Mouse (Mus musculus): ENCODE results near the gene A530016L24Rik.
A peak's percentile ranks its signal among the peaks of the same experiment; 100 is the strongest.

The A530016L24Rik gene

DNA sequence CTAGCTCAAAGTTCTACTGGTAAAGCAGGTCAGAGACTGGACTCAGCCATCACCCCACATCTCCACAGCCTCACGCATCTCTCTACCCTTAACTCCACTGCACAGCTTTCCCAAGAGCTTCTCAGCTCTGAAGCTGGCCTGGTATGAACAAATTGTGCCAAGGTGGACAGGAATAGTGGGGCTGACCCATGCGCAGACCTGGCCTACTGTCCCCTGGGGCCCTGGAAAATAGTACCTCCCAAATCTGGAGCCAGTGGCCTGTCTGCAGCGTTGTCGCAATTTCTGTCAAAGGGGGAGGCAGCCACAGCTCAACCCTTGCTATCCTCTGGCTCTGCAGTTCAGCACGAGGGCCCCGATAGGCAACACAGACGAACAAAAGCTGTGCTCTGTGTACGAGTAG is at the start of gene A530016L24Rik:
Gene A530016L24Rik, plus strand, starts transcription at position 315 of the 400 bp plus-strand sequence.
- DNase-seq (ENCODE audit: low read depth, low spot score): no peak

DNA sequence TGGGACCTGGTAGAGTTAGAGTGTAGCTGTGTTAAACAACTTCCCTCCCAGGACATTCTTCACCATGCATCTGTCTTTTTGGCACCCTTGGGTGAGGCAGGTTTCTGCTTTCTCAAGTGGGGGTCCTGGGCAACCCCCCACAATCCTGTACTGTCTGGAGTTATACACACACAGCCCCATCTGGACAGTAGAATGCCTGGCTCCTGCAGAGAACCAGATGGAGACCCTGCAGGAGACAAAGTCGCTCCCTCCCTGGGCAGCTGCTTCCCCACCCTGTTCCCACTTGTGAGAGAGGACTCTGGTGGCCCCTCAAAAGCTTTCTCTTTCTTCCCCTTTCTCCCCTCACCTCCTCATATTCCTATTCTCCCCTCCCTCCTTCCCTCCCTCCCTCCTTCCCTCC is 49.3 kb upstream of the A530016L24Rik start:
- DNase-seq (ENCODE audit: low read depth, low spot score): no peak

DNA sequence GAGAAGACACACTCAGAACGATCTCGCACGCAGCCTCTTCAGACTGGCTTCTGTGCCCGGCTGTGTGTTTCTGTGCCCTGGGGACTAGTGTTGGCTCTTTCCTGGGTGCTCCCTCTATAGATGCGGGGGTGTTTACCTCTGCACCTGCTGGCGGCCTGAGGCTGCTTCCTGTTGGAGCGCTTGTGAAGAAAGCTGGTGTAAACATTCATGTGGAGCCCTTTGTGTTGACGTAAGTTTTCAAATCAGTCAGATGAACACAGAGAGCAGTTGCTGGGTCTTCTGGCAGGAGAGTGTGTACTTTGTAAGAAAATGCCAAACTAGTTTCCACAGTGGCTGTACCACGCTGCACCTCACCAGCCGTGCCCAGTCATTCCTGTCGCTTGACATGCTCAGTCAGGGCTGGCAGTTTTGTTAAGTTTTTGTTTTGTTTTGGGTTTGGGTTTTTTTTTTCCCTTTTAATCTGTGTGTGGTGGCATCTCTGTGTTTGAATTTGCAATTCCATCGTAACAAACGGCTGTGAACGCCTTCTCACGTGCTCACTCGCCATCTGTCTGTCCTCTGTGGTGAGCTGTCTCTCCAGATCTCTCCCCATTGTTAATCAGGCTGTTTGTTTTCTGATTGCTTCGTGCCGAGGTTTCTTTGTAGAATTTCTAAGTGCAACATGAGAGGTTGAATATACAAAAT is 40.0 kb upstream of the A530016L24Rik start:
- no peak for DNase-seq (ENCODE audit: low read depth, low spot score)

DNA sequence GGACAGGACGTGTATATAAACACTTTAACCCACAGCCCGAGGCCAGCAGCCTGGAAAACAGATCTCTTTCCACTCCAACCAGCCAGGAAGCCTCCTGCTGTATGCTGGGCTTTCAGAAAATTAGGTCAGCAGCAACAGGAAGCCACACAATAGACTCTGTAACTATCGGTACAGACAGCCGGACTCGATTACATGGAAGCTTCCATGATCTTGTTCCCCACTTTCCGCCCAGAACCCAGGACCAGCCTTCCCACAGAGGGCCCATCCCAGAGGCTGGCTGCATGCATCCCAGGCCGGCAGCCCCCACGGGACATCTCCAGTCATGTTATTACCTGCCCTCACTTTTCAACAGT is 39.4 kb upstream of the A530016L24Rik start:
- DNase-seq (ENCODE audit: low read depth, low spot score): no peak

DNA sequence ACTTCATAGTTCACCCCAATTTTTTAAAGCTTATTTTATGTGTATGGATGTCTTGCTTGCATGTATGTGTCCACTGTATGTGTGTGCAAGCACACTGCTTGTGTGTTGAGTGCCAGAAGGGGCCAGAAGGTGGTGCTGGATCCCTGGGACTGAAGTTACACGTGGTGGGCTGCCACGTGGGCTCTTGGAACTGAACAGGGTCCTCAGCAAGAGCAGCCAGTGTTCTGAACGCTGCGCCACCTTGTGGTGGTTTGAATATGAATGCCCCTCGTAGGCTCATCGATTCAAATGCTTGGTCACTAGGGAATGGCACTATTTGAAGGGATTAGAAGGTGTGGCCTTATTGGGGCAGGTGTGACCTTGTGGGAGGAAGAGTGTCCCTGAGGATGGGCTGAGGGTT is 38.4 kb upstream of the A530016L24Rik start:
- DNase-seq (ENCODE audit: low read depth, low spot score): peak; percentile 80

DNA sequence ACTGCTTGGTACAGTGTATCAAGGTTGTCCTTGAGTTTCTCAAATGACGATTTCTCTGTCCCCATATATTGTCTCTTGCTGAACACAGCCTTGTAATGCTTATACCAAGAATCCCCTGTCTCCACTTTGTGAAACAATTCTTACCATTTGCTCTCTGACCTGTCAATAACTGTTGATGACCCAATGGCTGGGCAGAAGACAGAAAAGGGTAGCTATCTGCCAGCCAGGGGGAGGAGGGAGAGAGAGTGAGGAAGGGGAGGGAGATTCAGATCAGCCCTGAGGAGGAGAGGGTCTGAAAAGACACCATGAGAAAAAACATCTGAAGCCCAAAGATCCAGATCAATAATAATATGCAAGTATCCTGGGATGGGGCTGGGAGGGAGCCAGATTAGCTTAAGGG is 37.9 kb upstream of the A530016L24Rik start:
- no peak for DNase-seq (ENCODE audit: low read depth, low spot score)

DNA sequence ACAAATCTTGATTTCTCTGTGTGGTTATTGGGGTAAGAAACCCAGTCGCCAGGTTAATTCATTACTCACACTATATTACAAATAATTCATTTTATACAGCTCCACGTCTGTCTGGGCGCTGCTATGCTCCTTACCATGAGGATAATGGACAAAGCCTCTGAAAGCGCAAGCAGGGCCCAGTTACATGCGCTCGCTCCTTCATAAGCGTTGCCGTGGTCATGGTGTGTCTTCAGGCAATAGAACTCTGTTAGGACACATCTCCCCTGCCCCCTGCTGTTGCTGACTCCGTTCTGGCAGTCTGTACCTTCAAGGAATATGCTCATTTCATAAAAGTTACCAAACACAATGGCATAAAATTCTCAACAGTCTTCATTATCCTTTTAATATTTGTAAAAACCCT is 37.4 kb upstream of the A530016L24Rik start:
- no peak for DNase-seq (ENCODE audit: low read depth, low spot score)

DNA sequence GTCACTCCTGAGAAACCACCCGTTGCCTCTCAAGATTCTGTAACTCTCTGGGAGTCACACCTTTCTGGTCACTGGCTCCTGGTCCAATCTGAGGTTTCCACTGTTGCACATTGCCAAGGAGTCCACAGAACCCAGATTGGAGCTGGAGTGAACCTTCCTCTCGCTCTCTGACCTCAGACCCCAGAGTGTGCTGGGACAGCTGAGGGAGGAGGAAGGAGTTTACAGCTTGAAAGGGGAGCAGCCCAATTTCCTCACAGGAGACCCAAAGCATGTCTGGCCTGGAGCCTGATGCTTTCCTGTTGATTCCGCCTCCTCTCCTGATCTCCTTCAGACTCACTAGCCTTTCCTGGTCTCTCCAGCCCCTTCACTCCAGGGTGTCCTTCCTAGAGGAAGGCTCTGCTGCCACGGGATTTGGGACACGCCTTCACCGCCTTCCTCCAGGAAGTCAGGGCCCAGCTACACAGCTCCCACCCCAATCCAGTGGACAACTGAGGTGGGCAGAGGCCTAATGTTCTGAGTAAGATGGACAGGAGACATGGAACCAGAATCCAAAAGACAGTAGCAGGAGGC is 33.0 kb upstream of the A530016L24Rik start:
- no peak for DNase-seq (ENCODE audit: low read depth, low spot score)

DNA sequence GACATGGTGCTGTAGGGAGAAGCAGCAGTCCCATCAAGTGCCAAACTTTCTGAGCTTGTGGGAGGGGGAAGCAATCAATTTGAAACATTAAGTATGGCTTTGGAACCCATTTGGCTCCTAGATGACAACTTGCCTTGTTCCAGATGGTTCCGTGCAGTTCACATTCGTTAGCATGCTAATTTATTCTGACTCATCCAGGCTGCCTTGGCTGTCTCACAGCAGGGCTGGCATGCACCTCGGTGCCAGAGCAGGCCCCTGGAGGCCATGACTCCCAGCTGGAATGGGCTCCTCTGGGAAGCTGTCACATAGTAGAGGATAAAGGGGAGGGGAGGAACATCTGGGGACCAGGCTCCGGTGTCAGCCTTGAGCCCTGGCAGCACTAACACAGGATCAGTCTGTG is 31.4 kb upstream of the A530016L24Rik start:
- DNase-seq (ENCODE audit: low read depth, low spot score): peak; percentile 25

DNA sequence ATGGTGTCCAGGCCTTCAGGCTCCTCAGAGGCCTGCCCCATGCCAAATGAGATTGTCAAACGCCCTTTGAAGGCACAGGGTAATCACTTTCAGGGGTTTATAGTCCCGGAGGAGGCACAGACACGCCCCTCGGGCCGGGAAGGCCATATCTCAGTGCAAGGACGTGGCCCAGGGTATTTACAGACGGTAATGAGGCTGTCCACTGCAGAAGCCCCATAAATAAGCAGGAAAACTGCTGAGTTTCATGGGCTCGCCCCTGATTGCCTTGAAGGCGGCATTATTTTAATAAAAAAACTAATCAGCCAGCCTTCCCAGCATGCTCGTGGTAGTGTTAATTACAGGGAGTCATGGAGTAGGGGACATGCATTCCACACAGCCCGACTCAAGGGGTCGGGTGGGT is 26.8 kb upstream of the A530016L24Rik start:
- DNase-seq (ENCODE audit: low read depth, low spot score): peak; percentile 50

DNA sequence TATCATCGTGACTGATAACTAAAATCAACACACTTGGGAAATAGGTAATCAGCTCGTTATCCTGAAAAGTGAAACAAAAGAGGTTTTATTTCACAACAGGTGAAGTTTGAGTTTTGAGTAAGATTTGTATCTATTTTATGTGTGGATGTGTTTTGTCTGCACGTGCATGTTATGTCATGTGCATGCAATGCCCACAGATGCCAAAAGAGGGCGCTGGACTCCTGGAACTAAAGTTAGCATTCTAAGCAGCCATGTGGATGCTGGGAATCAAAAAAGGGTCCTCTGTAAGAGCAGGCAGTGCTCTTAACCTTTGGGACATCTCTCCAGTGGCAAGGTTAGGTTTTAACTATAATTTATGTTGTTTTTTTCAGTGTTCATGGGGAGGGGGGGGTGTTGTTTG is 26.0 kb upstream of the A530016L24Rik start:
- DNase-seq (ENCODE audit: low read depth, low spot score): no peak

DNA sequence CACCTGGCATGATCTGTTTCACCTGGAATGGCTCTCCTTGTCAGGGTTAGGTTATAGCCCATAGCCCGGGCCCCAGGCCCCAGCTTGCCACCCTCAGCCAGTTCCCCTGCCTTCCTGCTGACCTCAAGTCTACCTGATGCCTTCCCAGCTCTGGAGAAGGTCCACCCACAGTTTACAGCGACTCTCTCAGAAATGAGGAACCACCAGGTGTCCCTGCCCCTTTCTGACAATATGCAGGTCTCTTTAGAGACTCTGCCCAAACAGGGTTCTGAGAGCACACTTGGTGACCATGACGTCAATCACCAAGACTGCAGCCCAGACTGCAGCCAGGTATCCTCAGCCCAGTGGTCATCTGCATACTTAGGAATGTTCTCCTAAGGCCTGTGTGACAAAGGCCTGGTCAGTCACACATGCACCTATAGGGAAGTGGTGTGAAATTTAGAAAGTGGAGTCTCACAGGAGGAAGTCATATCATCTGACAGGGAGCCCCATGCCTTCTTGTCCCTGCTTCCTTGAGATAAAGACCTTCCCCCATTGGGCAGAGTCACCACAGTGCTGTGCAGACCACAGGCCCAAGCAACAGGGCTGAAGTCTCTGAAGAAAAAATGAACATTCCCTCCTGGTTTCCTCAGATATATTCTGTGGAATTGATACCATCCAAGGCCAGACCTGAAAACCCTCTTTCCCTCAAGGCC is 25.4 kb upstream of the A530016L24Rik start:
- no peak for DNase-seq (ENCODE audit: low read depth, low spot score)

DNA sequence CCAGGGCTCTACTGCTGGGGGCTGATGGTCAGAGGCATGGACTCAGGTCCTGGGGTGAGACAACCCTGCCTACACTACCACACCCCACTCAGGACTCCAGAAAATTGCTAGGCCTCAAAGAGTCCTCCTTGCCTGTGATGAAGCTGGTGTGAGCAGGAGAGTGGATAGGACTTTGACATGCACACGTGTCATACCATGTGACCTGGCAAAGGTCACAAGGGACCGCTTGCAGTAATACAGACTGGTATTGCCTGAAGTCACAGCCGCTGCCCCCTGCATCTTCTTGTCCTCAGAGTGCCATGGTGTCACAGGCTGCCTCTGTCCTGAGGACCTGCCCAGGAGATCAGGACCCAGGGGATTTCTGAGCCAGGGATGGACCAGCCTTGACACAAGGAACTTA is 24.7 kb upstream of the A530016L24Rik start:
- no peak for DNase-seq (ENCODE audit: low read depth, low spot score)

DNA sequence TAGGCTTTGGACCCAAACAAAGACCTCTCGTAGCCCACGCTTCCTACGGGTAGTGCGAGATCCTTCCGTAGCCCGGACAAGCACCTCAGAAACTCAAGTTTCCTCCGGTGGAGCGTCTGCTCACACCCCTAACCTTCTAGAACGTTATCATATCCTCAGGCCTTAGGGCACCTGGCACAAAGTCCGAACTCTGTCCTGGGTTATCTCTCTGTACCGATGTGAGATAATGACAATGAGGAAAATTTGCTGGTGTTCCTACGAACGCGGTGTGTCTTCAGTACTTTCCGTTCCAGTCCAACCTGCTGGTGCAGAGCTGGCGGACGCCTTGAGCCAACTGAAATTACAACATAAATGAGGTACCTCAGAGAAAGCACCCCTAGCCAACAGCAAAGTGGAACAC is 23.3 kb upstream of the A530016L24Rik start:
- DNase-seq (ENCODE audit: low read depth, low spot score): no peak

DNA sequence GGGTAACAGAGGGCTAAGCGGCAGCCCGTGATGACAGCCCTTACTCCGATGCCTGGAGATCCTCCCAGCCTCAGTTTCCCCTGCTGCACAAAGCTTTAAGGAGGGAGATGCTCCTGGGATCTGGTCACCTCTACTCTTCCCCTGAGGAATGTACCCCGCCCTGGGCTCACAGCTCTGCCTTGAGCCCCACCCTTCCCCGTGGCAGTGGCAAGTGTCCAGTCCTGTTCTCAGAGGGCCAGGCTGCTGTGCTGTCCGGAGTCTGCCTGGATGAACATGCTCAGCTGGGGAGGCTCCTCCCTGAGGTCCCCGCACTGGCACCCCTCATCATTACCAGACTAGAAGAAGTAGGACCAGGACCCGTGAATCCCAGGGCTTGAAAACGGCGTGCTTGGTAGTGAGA is 21.9 kb upstream of the A530016L24Rik start:
- no peak for DNase-seq (ENCODE audit: low read depth, low spot score)

DNA sequence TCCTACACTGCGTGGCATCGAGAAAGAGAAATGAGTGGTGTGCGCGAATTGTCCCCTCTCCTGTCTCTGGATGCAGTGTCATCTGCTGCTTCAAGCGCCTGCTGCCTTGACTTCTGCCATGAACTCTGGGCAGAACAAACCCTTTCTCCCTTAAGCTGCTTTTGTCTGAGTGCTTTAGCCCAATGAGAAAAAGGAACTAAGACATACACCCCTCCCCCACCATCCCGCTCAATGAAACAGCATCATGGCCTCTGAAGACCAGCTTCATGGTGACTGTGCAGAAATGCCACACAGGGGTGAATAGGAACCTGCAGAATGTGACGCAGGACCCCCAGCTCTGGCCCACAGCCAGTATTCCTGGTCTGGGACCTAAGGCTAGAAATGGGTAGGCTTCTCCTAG is 19.9 kb upstream of the A530016L24Rik start:
- no peak for DNase-seq (ENCODE audit: low read depth, low spot score)

DNA sequence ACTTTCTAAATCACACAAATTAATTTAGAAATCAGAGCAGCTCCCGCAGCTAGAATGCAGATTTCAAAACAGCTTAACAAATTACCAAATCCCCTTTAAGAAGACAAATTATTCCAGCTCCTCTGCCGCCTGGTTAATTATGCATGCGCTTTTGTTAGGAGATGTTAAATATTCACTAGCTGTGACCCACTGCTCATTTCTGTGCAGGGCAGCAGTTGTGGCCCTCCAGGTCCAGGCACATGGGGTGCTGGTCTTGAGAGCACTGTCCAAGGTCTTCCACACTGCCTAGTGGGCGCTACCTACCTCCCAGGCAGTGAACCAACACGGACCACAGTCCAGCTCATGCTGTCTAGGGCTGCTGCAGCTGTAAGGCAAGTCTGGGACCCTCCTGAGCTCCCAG is 19.0 kb upstream of the A530016L24Rik start:
- DNase-seq (ENCODE audit: low read depth, low spot score): no peak

DNA sequence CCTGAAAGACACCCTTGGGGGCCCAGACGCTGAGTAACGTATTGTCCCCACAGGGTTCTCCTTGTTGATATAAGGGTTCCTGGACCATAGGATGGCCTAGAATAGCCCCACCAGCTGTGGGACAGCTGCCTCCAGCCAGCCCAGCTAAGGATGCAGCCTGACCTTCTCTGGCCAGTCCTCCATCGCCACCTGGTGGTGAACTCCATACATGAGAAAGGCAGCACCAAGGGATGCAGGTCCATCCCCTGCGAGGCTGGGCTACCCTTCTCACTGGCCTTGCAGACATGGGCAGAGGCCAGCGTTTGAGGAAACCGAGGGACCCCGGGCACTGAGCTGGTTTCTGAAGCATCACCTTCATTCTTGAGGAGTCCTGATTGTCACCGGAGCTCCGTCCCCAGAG is 15.5 kb upstream of the A530016L24Rik start:
- DNase-seq (ENCODE audit: low read depth, low spot score): peak; percentile 90

DNA sequence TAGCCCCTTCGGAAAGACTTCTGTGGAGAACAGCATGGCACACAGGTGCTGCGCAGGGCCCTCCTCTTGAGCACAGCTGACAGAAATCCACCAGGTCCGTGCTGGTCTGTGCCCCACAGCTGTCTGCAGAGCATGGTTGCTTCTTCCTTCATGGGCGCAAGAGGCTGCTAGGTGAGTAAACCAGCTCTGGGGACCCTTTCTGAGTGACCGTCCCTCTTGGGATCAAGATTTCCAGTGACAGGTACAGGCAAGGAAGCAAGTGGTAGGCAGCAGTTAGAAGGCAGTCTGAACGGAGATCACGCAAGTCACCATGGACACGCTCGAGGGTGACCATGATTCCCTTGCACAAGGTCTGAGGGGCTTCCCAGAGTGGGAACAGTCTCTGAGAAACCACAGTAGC is 287 bp downstream of the A530016L24Rik start:
- DNase-seq (ENCODE audit: low read depth, low spot score): no peak

DNA sequence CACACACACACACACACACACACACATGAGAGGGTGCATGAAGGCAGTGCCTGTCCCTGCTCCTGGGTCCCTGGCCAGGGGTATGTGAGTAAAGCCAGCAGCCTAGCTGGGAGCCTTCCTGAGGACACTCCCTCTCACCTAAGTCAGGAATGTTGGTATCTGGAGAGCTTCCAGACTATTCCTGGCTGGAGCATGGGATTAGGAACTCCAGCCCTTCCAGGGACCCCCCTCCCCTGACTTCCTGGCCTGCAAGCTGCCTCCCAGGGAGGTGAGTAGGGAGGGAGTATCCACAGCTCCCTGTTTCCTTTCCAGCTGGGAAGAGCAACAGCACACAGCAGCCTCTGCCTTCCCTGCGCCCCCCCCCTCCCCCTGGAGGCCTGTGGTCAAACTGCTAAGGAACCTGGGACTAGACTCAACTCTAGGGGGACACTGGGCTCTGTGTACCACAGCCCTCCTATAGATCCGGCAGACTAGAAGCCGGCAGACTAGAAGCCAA is 1.2 kb downstream of the A530016L24Rik start:
- DNase-seq (ENCODE audit: low read depth, low spot score): peak; percentile 51

DNA sequence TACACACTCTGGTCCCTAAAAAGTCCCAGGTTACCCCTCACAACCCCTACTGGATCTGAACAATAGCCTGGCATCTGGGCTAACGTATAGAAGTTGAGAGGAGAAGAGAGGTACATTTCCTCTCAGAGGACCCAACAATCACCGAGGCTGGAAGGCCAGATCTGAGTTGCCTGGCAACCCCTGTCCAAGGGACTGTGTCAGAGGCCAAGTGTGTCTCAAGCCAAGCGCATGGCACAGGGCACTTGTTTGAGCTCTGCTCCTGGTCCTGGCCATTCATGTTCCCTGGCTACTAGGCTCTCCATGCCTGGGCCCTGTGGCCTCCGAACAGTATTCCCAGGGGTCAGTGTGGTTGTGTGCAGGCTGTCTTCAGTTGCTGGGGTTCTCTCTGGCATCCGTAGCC is 6.9 kb downstream of the A530016L24Rik start:
- no peak for DNase-seq (ENCODE audit: low read depth, low spot score)

DNA sequence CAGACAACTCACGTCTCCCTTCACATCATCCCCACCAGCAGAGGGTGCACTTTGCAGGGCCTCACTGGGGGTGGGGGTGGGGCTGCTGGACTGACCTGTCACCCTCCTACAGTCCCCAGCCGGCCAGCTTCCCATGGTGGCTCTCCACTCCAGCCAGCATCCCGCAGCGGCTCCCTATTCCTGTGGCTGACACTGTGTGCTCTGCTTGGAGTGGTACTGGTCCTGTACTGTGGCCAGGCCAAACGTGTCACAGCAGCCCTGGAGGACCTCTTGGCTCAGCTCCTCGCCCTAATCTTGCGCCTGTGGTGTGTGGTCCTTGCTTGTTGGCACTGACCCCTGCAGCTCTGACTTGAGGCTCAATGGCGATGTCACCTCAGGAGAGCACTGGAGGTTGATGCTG is 8.5 kb downstream of the A530016L24Rik start:
- DNase-seq (ENCODE audit: low read depth, low spot score): no peak

DNA sequence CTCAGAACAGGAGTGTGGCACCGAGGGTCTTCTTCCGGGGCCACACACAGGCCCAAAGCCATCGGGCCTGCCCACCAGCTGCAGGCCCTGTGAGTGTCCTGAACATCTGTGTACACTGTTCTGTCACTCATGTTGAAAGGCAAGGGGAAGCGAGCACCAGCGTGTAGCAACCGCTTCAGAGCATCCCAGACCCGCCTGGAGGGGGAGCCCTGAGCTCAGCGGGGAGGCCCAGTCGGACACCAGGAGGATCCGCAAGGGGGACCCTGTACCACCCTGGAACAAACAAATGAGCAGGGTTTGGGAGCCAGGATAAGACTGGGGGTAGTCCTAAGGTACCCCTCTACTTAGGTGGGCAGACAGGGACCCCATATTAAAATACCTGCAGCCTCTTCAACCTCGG is 9.4 kb downstream of the A530016L24Rik start:
- DNase-seq (ENCODE audit: low read depth, low spot score): no peak
